Mouse (Mus musculus) adrenal gland, postnatal 4 days (tissue): ENCODE data around the gene Litaf. TPM values are rescaled to one million over a fixed set of nuclear protein-coding genes. Genes with fewer than 3 reads are reported as not detected.
"Not testable (repeated sequence)": the region's sequence is repeated elsewhere in the genome, so short reads cannot be mapped to it uniquely, and the experiment has no call there.

Experiments used
- DNase-seq, 2 experiments: peaks; one replicate each; pipeline ENCODE4 v3.0.0; 2021 to 2022; ENCODE audit warnings: low spot score in 2 of 2, mixed read lengths in 2 of 2
- total RNA-seq, 2 experiments: library from RNA; stranded (reverse); gene quantifications; 2 replicates each; pipeline ENCODE4 v1.2.3; 2021

The Litaf gene
- total RNA-seq, 2 experiments from 2014 or later = 62.0 to 67.0 TPM

DNA sequence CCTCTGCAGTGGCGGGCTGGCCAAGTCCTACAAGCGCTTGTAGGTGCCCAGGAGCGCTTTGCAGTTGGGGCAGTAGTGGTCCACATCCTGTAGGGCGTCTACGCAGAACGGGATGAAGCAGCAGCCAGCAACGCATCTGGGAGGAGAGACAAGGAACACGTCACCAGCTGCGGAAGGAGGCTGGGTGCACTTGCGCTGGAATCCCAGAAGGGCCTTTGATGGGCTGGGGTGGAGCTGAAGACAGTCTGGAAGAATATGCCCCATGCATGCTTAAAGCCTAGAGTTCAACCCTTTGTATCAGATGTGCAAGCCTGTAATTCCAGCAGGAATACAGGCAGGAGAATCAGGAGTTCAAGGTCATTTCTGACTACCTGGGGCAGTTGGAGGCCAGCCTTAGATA, 105.0 kb downstream of the Litaf start:
- DNase-seq = no peak

GRCm38 (mm10) chr16:10958763-10959440, 107.1 kb downstream of the Litaf start:
- DNase-seq = no peak

GRCm38 (mm10) chr16:10958307-10958706, 107.7 kb downstream of the Litaf start:
- not testable (repeated sequence) for DNase-seq

DNA sequence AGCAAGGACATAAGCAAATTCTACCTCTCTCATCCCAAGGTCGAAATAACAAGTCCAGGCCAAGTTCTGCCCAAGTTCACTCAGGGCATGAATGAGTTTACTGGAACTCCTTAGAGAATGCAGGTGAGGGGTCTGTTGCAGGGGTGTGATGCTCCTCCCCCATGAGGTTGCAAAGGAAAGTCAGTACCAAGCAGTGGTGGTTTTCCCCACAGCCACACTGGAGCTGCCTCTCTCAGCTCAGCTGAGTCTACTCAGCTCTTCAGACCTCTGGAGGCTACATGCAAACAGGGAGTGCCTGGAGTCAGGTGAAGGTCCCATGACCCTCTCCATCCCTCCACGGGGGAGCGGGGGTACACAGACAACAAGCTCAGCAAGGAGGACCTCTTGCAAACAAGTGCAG, 108.2 kb downstream of the Litaf start:
- DNase-seq = no peak

GRCm38 (mm10) chr16:10956938-10957685, 108.8 kb downstream of the Litaf start:
- no peak for DNase-seq

DNA sequence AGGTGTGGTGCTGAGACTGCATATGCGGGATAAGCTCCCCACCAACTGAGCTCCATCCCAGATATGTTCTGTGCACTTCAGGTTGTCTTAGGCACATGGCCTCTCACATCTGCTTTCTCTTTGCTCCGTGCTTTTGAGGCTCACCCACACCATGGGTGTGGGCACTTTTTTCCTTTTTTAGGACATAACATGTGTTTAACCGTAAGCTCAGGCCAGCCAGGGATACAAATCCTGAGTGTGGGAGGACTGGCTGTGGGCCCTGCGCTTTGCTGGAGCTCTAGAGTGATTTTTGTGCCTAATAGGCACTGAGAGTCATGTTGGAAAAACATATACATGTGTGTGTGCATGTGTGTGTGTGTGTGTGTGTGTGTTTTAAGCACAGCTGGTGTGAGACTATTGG, 110.9 kb downstream of the Litaf start:
- DNase-seq = no peak

GRCm38 (mm10) chr16:10952881-10953280, 113.1 kb downstream of the Litaf start:
- no peak for DNase-seq

- DNase-seq = no peak
These were observed 113.9 kb downstream of the Litaf start for GRCm38 (mm10) chr16:10952071-10952470.

DNA sequence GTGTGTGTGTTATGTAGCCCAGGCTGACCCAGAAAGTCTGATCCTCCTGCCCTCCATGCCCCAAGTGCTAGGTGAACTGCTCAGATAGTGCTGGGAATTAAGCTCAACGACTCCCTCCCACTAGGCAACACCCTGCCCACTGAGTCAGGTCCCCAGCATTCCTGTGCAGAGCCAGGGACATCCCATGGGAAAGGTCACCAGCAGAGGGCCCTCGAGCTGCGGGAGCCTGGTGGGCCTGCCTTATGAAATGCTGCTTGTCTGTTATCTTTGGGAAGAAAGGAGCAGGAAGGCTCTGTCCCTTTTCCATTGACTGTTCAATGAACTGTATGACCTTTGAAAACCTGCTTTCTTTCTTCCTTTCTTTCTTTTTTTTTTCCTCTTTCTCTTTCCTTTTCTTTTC, 114.4 kb downstream of the Litaf start:
- peak; percentile 24 to 55 for DNase-seq

DNA sequence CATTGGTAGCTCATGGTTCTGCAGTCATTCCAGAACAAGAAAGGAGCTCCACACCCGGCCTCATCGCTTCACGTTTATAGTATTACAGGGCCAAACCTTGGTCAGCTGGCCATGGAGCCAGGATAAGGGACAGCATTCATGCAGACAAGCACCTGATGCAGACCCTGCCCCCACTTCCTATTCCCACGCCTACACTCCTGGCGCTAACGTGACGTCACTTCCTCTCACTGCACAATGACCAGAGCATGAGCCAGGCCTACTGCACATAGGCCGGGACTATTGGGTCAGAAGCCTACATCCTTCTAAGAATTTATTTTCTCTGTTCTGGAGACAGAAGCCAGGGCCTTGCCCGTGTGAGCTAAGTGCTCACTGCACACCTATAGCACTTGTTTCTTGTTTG, 115.4 kb downstream of the Litaf start:
- DNase-seq = no peak

GRCm38 (mm10) chr16:10947724-10948123, 118.2 kb downstream of the Litaf start:
- DNase-seq = no peak

DNA sequence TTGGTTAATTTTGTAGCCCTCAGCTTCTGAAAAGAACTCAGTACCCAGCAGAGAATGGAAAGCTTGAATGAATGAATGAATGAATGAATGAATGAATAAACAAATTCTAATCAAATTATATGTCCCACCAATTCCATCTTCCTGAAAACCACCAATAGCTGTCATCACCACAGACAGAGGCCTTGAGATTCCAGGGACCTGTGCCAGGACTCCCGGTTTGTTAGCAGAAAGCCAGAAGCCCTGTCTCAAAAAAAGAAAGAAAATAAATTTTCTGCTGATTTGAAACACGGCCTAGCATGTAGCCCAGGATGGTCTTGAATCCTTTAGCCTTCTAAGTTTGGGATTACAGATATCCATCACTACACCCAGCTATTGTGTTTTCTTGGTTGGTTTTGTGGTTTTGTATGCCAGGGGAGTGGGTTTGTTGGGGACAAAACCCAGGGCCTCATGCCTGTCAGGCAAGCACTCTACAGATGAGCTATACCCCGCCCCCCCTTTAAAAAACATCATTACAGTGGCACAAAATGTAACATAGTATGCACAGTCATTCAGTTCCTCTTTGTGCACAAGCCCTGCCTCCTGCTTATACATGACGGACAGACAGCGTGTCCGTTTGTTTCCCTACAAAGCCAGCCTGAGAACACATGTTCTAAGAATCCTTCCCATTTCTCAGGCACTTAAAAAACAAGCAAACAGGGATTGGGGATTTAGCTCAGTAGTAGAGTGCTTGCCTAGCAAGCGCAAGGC, 120.4 kb downstream of the Litaf start:
- no peak for DNase-seq

- no peak for DNase-seq
These were observed 121.4 kb downstream of the Litaf start for GRCm38 (mm10) chr16:10944545-10944944.

GRCm38 (mm10) chr16:10943257-10943656, 122.7 kb downstream of the Litaf start:
- DNase-seq = no peak

DNA sequence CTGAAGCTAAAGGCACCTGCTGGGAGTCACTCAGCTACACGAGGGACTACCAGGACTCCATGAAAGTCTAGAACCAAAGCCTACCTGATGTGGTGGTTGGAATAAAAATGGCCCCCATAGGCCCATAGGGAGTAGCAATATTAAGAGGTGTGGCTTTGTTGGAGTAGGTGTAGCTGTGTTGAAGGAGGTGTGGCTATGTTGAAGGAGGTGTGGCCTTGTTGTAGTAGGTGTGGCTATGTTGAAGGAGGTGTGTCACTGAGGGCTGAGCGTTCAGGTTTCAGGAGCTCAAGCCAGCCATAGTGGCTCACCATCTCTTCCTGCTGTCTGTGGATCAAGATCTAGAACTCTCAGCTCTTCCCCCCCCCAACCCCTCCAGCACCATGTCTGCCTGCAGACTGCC, 125.3 kb downstream of the Litaf start:
- DNase-seq = no peak

DNA sequence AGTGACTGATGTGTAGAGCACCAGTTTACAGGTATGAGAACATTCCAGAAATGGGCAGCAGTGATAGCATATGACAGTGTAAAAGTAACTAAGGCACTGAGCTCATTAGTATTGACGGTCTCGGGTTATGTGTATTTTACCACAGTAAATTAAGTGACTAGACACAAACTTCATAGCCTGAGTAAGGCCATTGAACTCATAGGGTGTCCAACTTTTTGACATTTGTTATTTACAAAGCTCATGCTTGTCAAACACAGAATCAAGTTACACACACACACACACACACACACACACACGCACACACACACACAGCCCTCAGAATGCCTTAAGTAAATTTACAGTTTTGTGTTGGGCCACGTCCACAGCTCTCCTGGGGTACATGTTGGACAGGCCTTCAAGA, 126.0 kb downstream of the Litaf start:
- DNase-seq = no peak

DNA sequence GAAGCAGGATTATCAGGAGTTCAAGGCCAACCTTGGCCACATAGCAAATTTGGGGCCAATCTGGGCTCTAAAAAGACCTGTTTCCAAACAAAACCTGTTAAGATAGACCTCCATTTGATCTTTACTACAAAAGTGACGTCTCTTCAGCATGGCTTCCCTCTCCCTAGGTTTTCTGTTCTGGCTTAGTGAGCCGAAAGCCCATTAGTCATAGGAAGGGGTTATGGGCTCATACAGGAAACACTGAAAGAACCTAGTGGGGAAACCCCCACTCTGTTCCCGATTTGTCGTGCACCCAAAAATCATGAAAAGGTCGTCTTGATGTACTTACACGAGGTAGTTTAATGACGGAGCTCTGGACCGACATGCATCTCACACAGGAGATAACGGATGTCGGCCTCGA, 128.5 kb downstream of the Litaf start:
- no peak for DNase-seq

DNA sequence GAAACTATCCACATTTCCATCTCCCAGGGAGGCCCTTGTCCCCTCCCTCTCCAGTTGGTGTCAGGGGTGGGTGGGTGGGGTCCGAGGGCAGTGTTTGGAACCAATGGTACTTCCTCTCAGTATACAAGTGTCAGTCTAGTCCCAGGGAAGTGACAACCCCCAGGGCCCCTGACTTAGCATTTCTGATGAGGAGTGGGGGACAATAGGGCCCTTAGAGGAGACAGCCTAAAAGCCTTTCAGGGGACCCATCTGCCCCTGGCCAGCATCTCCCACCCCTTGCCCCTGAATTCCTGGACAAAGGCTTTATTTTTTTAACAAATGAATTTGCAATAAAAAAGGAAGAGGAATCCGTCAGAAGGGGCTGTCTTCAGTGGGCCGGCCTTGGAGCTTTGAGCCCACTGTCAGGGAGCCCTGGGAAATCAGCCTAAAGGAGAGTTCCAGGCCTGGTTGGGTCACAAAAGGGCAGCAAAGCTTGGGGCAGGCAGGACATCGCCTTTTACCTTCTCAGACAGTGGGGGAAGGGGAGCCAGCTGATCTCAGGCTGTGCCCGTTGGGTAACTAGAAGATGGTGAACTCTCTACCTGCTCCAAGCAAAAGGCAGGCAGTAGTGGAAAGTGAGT, 129.1 kb downstream of the Litaf start:
- DNase-seq = no peak

GRCm38 (mm10) chr16:10934047-10934446, 131.9 kb downstream of the Litaf start:
- DNase-seq = no peak

DNA sequence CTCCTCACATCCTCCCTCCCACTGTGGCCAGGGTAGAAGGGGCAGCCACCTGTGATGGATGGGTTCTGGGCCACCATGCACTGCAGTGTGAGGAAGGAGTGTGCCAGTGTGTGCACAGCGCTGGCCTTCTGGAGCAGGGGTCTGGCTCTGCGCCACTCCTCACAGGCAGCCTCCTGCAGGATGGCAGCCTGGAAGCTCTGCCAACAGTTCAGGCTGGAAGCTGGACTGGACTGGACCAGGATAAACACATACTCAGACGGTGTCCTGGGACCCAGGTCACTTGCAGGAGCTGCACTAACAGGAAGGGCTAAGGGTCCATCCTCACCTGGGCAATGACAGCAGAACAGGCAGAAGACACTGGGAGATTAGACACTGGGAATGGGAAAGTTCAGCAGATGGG, 132.6 kb downstream of the Litaf start:
- DNase-seq = no peak

DNA sequence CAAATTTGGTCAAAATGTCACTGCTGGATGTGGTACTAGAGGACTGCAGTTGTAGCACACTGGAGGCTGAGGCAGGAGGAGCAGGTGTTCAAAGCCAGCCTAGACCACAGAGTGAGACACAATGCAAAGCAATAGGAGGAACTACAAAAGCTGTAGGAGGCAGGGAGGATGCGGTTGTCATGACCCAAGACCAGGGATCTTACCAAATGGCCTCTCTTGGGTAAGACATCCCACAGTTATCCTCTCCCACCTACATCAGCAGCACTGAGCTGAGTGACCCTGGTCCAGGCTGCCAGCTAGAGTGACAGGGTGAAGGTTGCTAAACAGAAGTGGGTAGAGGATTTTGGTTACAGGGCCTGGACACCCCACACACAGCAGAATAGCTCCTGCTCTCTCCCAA, 138.9 kb downstream of the Litaf start:
- DNase-seq = no peak
